Mouse (Mus musculus) stomach, postnatal 0 days (tissue): ENCODE results near the gene Prorsd1.

ENCODE experiments used
- CTCF ChIP-seq: IDR thresholded peaks from 2 replicates; pipeline ENCODE4 v1.5.1; 2016; ENCODE audit warnings: antibody characterized with exemption, low read depth, mild to moderate bottlenecking, moderate library complexity
- EP300 ChIP-seq: optimal IDR thresholded peaks from 2 replicates; pipeline ENCODE3; 2016; ENCODE audit warnings: antibody characterized with exemption

- TF ChIP-seq CTCF, result no peak
- no peak for TF ChIP-seq EP300
Measured at GRCm38 (mm10) chr11:29560990-29561389, 46.2 kb upstream of the Prorsd1 start.
